Mouse (Mus musculus): ENCODE data around the gene Gm45140. TPM values are rescaled to one million over a fixed set of nuclear protein-coding genes. Genes with fewer than 3 reads are reported as not detected.

Gm45140 gene
- total and polyA plus RNA-seq, 3 experiments, result 9.9 to 26.2 TPM; not detected in 1

GRCm38 (mm10) chr6:87850900-87851614 is 15.5 kb upstream of the Gm45140 start, which contains the start of gene Cnbp:
Gene Cnbp (minus strand): TSS chr6:87851106.
- Histone ChIP-seq H3K4me3 (ENCODE audit: control insufficient read depth in 1 of 2, insufficient read depth in 1 of 2, low read depth in 2 of 2, low read length in 2 of 2) (peak within 1 kb of the TSS; percentile 79 to 91), H3K36me3 (ENCODE audit: control insufficient read depth in 1 of 2, insufficient read depth in 2 of 2, low read length in 2 of 2) (peaks cover 27 to 33% of the 10 kb centered on the region in 2 experiments), H3K9ac (ENCODE audit: control insufficient read depth, low read depth, low read length, poor library complexity, severe bottlenecking) (peak within 1 kb of the TSS; percentile 96), H3K27me3 (ENCODE audit: control insufficient read depth in 1 of 2, insufficient read depth in 2 of 2, low read length in 2 of 2) (no peaks in the 10 kb centered on the region), H3K79me2 (ENCODE audit: control insufficient read depth, insufficient read depth, low read length, poor library complexity) (peaks cover 48% of the 10 kb centered on the region), H3K27ac (ENCODE audit: control insufficient read depth, low read depth, low read length) (peak within 1 kb of the TSS; percentile 88), H3K4me1 (ENCODE audit: control insufficient read depth in 1 of 2, insufficient read depth in 2 of 2, low read length in 2 of 2) (peaks cover 4 to 14% of the 10 kb centered on the region in 2 experiments; a peak in 3 of 4 replicates), H3K9me3 (replicated peaks; ENCODE audit: insufficient read depth, low read length) (no peaks in the 10 kb centered on the region)
- DNase-seq (ENCODE audit: low read depth, low spot score), result peak; percentile 97
- TF ChIP-seq BHLHE40 (IDR thresholded peaks at IDR 0.05; ENCODE audit: borderline replicate concordance, low read depth, low read length), result no peak
- TF ChIP-seq MYC (IDR thresholded peaks at IDR 0.05; ENCODE audit: low read depth, low read length), result peak; percentile 95
- no peak for TF ChIP-seq USF2 (IDR thresholded peaks at IDR 0.05; ENCODE audit: borderline replicate concordance in 1 of 2, insufficient read depth in 1 of 2, low read depth in 1 of 2, low read length in 2 of 2)
- no peak for TF ChIP-seq JUND (IDR thresholded peaks at IDR 0.05; ENCODE audit: low read depth, low read length)
- no peak for TF ChIP-seq MAFK (IDR thresholded peaks at IDR 0.05; ENCODE audit: borderline replicate concordance, low read depth, low read length)
- no peak for TF ChIP-seq SMC3 (IDR thresholded peaks at IDR 0.05; ENCODE audit: low read depth, low read length)
- no peak for TF ChIP-seq CHD1 (IDR thresholded peaks at IDR 0.05; ENCODE audit: low read depth, low read length)
- TF ChIP-seq TBP (IDR thresholded peaks at IDR 0.05; ENCODE audit: low read depth, low read length), result peak; percentile 86
- TF ChIP-seq CHD2 (IDR thresholded peaks at IDR 0.05; ENCODE audit: low read length), result peak; percentile 86
- TF ChIP-seq ZKSCAN1 (IDR thresholded peaks at IDR 0.05; ENCODE audit: low read depth, low read length), result no peak
- peak; percentile 83 for TF ChIP-seq HCFC1 (IDR thresholded peaks at IDR 0.05; ENCODE audit: low read depth, low read length)
- peak; percentile 88 for TF ChIP-seq MAX (IDR thresholded peaks at IDR 0.05; ENCODE audit: low read length)
- TF ChIP-seq TAL1 (IDR thresholded peaks at IDR 0.05; ENCODE audit: low read length), result no peak
- TF ChIP-seq UBTF (IDR thresholded peaks at IDR 0.05; ENCODE audit: borderline replicate concordance, insufficient read depth, low read depth, low read length), result no peak
- TF ChIP-seq MAZ (IDR thresholded peaks at IDR 0.05; ENCODE audit: low read depth, low read length), result no peak
- no peak for TF ChIP-seq GABPA (IDR thresholded peaks at IDR 0.05; ENCODE audit: low read depth, low read length)
- no peak for TF ChIP-seq GATA1 (IDR thresholded peaks at IDR 0.05; ENCODE audit: low read depth, low read length)
- no peak for TF ChIP-seq RAD21 (IDR thresholded peaks at IDR 0.05; ENCODE audit: low read depth, low read length)
- peak; percentile 77 for TF ChIP-seq ELF1 (IDR thresholded peaks at IDR 0.05; ENCODE audit: low read depth, low read length)
- TF ChIP-seq MEF2A (IDR thresholded peaks at IDR 0.05; ENCODE audit: extremely low read depth, insufficient replicate concordance, low read depth, low read length, poor library complexity, severe bottlenecking), result no peak
- peak; percentile 90 for TF ChIP-seq POLR2AphosphoS2 (IDR thresholded peaks at IDR 0.05; ENCODE audit: low read length)
- no peak for TF ChIP-seq MYB (IDR thresholded peaks at IDR 0.05; ENCODE audit: low read depth, low read length)
- TF ChIP-seq ZMIZ1 (IDR thresholded peaks at IDR 0.05; ENCODE audit: low read depth, low read length), result peak; percentile 89; the same call in 1 of the 2 replicates
- peak; percentile 83 for TF ChIP-seq TCF12 (IDR thresholded peaks at IDR 0.05; ENCODE audit: low read depth, low read length)
- no peak for TF ChIP-seq ZNF384 (IDR thresholded peaks at IDR 0.05; ENCODE audit: low read depth, low read length)
- peak; percentile 97 for TF ChIP-seq NELFE (IDR thresholded peaks at IDR 0.05; ENCODE audit: low read depth, low read length)
- TF ChIP-seq USF1 (IDR thresholded peaks at IDR 0.05; ENCODE audit: low read depth, low read length), result no peak
- TF ChIP-seq SIN3A (IDR thresholded peaks at IDR 0.05; ENCODE audit: low read length), result peak; percentile 79
- TF ChIP-seq POLR2AphosphoS5 (IDR thresholded peaks at IDR 0.05; ENCODE audit: borderline replicate concordance, low read depth, low read length), result no peak; the same call in 1 of the 2 replicates
- TF ChIP-seq NRF1 (IDR thresholded peaks at IDR 0.05; ENCODE audit: insufficient read depth, low read depth, low read length, poor library complexity, severe bottlenecking), result peak; percentile 69
- peak; percentile 84 to 92 for TF ChIP-seq POLR2A (IDR thresholded peaks at IDR 0.05; ENCODE audit: control insufficient read depth in 1 of 2, insufficient read depth in 1 of 2, low read depth in 1 of 2, low read length in 2 of 2, poor library complexity in 1 of 2)
- no peak for TF ChIP-seq EP300 (IDR thresholded peaks at IDR 0.05; ENCODE audit: low read depth in 1 of 2, low read length in 2 of 2)
- TF ChIP-seq MXI1 (IDR thresholded peaks at IDR 0.05; ENCODE audit: low read depth, low read length), result peak; percentile 91
- TF ChIP-seq RCOR1 (IDR thresholded peaks at IDR 0.05; ENCODE audit: low read depth, low read length), result no peak
- 0 out of 2 replicates have a peak, but pooled peaks have one; percentile 6 for TF ChIP-seq ETS1 (IDR thresholded peaks at IDR 0.05; ENCODE audit: low read depth, low read length)
- no peak for TF ChIP-seq CTCF (IDR thresholded peaks at IDR 0.05 in 2 of 3, conservative IDR thresholded peaks at IDR 0.05 in 1 of 3; ENCODE audit: control insufficient read depth in 1 of 3, insufficient read depth in 1 of 3, low read depth in 2 of 3, low read length in 3 of 3, poor library complexity in 1 of 3, severe bottlenecking in 1 of 3)
